Mouse (Mus musculus) v-Abl transformed pro-B cells (cell line): ENCODE data around the gene Cdh4.

Experiments used
- in situ Hi-C, 2 experiments: fragments of 400-800 bp; cut with MboI; formaldehyde crosslinking; loops; one replicate each; pipeline ENCODE4 v1.15.1; 2025; ENCODE audit not compliant: unreplicated experiment in 2 of 2

Gene Cdh4

DNA sequence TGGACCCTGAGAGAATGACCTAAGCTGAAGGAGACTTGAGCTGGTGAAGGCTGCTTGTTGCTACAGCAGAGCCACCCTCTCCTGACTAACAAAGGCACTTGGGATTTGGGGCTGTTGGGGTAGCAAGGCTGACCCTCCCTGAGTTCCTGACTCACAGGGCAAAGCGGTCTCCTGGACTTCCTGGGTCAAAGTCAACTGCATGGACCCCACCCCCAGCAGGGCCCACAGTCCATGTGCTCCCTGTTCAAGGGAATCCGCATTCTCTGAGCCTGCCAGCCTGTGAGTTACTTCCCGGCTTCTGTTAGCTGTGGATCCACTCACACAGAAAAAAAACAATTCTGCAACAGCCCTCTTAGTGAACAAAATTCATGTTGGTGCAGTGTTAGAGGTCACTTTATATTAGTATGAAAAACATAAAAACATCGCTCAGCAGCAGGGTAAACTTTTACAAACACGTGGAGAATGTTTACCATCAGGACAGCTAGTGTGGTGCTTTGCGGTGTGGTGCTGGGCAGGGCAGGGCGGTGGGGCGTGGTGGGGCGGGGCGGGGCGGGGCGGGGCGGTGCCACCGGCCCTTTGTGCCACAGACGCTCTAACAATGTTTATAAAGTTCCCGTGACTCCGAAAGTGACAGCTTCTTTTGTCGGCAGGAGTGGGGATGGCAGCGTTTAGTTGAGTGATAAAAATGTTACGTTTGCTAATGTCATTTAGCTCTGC lies 219.9 kb downstream of the Cdh4 start:
- in situ Hi-C loops: no loop called here

DNA sequence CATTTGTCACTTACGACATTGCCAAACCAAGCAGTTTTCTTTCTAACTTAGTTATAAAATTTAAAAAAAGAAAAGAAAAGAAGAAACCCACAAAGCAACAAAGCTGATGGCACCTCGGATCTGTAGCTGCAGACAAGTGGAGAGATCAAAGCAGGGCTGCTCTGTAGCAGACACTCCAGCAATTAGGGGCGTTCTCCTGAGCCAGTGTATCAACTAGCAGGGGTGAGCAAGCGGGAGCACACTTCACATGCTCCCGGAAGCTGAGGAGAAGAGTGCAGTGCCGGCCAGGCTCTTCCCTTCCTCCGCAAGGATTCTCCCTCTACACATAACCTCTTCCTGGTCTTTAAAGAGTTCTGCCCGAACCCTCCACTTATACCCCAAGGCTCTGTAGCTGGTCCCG lies 220.5 kb downstream of the Cdh4 start:
- in situ Hi-C loops: no loop called here

DNA sequence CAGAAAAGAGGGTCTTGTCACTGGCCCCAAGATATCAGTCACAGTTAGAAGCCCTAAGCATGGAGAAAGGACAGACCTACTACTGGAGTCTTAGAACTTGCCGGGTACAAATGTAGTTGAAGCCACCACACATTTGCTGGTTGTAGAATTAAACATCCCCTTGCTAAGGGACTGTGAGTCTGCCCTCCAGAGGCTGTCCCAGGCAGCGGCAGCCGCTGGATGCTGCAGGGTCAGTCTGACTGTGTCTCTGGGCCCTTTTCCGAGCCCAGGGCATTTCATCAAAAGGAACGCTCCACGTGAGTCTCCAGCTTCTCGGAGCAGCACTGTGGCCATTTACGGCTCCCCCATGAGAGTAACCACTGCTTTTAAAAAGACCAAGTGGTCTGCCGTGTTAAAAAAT lies 221.4 kb downstream of the Cdh4 start:
- in situ Hi-C loops: no loop called here

DNA sequence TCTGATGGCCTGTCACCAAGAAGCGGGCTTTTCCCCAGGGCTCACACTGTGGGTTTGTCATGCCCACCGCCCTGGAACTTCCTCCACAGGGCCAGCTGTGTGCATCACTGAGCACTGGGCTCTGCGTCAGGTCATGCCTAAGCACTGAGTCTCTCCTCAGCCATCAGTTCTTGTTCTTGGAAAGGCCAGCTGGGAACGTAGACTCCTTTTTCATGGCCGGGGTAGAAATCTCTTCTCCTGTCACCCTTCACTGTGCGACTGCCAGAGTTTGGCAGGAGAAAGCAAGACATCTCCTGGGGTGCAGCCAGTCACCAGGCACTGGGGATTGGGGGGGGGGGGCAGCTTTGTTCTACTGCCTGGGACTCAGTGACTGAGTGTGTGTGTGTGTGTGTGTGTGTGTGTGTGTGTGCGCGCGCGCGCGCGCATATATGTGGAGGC lies 222.0 kb downstream of the Cdh4 start:
- in situ Hi-C loops: no loop called here

DNA sequence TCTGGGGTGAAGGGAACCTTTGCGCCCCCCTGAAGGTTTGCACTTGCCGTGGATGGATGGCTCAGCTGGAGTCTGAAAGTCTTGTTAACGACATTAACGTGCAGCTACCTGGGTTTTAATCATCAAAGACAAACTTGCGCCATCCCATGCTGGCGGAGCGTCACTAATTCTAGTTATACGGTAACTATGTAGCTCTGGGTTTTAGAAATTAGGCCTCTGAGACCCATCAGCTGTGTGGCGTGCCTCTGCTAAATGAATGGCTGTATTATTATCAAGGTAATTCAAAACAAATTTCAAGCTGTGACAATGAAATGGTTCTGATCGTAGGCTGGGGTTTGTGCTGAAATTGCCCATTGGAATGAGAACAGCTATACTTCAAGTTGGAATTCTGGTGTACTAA lies 228.5 kb downstream of the Cdh4 start:
- in situ Hi-C loops: no loop called here

DNA sequence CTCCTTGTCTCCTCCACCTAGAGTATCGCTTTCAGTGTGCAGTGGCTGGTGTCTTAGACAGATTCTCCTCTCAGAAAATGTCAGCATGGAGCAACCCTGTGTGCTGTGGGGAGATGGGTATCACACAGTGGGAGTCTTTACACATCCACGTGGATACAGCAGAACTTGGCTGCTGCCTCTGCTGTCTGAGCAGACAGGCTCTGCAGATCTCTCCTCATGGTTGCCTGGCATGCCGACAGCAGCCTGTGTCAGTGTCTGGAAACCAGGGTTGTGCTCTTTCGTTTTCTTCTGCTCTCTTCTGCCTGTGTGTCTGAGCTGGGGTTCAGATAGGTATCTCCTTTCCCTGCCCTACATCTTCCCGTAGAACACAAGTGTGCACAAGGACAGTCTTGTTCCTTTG lies 237.6 kb downstream of the Cdh4 start:
- in situ Hi-C loops: no loop called here

DNA sequence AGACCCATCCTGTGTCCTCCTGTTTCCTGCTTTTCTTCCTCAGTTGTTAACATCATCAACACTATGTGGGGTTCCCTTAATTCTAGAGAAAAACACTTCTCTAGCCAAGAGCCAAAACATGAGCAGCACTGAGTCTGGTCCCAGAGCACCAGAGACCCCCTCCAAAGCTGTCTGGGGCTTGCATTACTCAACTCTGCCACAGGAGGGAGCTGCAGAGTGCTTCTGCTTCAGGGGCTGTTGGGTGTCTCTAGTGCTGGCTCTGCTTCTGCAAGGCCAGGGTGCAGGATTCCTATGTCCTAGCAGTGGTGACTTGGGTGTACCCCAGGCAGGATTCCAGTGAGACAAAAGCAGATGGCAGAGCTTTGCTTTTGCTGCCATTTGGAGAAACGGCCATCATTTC lies 239.2 kb downstream of the Cdh4 start:
- in situ Hi-C loops: no loop called here

DNA sequence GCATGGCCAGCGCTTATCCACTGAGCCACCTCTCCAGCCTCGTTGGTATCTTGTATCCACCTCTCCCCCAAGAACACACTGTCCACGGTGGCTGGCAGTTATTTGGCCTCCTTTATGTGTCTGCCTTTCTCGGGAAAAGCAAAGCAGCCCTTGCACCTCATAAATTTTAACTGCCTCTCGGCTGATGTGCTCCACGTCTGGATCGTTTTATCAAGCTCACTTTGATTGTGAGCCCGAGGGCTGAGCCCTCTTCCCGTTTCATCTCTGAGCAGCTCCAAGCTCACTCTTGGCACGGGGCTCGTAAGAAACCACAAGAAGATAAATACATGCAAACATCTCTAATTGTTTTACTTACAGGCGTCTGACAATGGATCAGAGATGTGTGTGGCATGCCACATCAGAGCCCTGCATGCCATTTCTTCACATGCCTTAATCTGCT lies 245.0 kb downstream of the Cdh4 start:
- in situ Hi-C loops: no loop called here

DNA sequence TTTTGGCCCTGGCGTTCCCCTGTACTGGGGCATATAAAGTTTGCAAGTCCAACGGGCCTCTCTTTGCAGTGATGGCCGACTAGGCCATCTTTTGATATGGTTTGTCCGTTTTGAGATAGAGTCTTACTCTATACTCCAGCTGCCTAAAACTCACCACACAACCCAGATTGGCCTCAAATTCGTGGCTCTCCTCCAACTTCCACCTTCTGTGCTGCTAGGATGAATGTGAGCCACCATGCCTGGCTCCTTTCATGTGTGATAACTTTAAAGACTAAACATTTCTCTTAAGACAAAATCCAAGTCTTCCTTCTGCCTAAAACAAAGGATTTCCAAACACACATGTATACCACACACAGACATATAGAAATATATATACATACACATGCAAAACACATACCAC lies 246.7 kb downstream of the Cdh4 start:
- in situ Hi-C loops: no loop called here

DNA sequence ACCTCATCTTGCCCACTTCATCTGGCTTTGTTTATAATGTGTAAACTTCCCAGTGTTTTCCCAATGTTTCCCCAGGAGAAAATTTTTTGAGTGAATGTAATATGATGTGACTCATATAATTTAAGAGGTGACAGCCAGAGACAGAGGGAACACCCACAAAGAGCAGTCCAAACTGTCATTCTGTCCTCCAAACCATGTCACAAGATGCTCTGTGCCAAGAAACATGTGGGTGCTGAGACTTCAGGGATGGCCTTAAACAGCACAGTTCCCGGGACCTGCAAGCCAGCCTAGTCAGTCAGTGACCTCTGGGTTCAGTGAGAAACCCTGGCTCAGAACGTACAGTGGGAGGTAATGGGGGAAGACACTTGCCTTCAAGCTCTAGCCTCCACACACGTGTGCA lies 247.5 kb downstream of the Cdh4 start:
- in situ Hi-C loops: no loop called here

DNA sequence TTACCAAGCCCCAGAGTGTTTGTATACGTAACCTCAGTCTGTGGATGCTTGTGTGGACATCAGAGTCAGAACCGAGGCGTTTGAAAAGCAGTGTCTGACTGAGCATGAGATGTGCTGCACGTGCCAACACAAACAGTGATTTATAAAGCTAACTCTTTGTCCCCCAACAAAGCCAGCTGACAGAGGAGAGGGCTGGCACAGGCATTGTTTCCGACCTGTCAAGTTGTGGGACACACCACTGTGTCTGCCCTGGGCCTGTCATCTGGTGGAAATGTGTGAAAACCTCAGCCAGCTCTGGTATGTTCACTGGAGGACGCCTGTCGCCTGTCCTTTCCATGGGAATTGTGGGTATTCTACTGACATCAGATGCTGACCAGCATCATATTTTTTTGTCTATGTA lies 248.3 kb downstream of the Cdh4 start:
- in situ Hi-C loops: no loop called here

DNA sequence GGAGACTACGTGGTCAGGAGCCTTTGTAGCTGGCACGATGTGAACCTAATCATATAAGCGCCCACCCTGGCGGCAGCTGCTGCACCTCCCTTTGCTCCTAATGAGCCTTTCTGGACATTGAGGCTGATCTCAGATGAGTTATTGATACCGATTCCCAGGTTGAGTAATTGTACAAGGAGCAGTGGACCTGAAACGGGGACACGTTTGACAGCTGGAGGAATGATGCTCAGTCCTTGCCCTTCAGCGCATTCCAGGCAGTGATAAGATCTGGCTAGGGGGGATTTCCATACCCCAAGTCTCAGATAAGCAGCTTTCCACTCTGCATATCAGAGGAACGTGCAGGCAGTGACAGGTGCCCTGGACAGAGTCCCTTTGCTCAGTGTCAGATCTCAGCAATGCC lies 252.7 kb downstream of the Cdh4 start:
- in situ Hi-C loops: no loop called here

DNA sequence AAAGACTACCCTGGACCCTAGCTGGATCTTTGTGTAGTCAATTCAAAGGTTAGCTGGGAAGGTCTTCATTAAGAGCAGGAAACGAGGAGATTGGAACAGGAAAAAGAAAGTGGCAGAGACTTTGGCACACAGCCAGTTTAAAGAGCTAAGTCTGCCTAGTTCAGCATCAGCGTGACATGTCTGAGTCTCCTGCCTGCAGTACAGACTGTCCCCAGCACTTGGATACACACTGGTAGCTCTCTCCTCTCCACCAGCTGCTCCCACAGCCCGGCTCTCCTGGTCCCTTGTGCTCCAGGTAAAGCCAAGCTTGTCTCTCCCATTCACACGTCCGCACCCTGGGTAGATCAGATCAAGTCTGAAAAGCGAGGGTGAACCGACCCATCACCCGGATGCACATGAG lies 255.4 kb downstream of the Cdh4 start:
- in situ Hi-C loops: no loop called here

DNA sequence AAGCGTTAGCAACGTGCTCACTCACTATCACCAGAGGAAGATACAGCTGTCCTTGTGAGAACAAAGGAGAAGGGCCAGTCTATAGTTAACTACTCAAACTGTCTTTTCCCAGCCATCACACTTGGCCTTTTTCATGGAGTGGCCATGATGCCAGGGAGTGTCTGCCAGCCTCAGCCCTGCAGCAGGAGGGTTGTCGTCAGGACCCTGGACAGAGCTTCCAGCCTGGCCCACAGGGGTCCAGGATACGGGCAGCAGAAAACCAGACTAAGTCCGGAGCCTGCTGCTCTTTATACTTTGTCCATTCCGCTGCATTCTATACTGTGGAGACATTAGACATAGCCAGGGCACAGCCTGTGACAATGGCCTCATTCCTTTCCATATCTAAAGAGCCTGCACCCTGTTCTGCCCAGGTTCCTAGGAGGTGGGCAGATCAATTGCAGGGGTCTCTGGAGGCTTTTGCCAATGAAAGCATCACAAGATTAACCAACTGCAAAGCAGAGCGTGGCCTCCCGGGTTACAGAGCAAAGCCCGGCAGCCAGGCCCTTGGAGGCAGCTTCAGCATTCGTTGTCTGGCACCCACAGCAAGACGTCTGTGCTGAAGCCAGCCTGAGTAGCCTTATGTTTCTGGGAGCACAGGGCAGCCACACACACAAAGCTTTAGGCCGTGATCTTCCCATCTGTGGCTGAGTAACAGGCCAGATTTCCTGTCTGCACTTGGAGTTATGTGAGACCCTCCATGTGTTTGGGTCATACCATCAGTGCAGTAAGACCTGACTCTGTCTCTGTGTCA lies 256.2 kb downstream of the Cdh4 start:
- in situ Hi-C loops: no loop called here

DNA sequence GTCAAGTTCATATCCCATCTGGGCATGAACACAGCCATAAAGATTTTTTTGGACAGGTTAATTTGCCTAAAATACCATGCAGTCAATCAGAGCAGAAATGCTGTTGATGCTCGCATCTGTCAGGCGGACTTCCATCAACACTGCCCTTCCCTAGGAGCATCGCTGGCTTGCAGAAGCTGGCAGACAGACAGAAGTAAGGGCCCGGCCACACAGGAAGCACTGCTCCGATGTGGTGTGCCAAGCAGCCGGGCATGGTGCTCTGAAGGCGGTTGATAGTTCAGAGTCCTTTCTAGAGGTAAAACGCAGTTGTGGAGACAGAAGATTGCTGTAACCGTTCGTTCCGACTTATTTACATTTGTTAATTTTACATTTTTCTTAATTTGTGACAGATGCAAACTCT lies 262.8 kb downstream of the Cdh4 start:
- in situ Hi-C loops: no loop called here

DNA sequence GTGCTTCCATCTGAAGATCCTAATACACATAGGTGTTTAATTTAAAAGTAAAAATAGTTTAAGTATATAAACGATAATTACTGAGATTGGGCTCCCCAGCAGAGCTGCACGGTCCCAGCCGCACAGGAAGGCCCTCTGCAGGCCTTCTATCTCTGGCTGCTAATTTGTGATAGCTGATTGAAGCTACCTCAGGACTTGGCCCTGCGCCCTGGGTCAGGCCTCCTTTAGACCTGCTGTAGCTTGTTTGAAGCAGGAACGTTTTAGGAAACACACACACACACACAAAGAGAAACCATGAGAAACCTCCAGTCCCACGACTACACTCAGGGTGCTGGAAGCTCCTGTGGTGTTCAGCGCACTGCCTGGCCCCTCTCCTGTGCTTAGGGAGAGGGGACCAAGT lies 263.2 kb downstream of the Cdh4 start:
- in situ Hi-C loops: no loop called here

DNA sequence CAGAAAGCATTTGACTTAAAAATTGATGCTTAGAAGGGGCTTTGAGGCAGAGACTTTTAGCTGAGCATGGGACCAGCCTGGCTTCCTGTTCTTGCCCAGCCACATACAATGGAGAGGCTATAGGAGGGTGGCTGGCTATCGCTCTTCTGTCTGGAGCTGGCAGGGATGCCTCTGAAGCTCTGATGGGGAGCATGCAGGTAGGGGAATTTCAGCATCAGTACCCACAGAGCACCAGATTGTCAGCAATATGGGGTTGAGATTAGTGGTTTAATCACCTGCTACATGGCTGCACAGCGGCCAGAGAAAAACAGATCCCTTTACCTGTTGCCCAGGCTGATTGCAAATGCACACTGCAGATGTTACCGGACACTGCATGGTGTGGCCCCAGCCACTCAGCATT lies 264.4 kb downstream of the Cdh4 start:
- in situ Hi-C loops: no loop called here

DNA sequence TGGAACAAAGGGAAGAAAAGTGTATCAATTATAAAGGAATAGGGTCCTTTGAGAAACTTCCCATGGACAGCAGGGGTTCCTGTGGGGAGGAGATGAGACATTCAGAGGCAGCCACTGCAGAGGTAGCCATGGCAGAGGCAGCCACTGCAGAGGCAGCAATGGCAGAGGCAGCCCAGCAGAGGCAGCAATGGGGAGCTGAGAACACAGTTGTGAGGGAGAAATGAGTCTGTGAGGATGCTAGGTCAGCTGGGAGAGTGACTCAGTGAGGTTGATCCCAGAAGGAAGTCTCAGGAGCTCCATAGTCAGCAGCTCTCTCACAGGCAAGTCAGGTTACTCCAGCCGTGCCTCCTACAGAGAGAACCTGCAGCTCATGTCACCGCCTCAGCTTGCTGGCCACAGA lies 266.9 kb downstream of the Cdh4 start:
- in situ Hi-C loops: no loop called here

DNA sequence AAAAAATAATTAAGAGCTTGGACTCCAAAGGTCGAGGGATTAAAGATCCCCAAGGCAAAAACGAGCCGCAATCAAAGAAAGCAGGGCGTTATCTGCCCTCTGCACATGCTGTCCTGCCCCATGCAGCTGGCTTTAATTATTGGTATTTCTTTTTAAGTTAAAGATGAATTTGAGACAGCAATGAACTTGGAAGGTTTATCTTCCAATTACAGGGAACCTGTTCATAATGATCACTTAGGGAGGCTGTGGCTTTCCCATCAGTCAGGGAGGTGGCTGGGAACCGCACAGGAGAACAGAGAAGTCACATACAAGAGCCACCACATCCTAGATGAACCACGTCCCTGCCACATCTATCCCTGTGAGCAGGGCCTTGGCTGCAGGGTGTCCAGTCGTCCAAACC lies 270.5 kb downstream of the Cdh4 start:
- in situ Hi-C loops: no loop called here

DNA sequence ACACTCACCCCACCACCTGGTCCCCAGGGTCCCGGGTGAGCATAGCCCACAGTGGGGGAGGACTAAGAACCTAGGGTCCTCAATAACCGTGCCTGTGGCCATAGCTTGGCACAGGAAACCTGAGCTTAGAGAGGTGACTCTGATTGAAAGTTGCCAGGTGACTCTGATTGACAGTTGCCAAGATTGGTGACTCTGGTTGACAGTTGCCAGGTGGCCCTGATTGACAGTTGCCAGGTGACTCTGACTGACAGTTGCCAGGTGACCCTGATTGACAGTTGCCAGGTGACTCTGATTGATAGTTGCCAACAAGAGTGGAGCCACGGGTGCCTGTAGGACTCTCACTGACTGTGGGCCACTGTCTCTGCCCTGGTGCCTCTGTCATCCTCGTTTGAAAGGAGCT lies 271.1 kb downstream of the Cdh4 start:
- in situ Hi-C loops: no loop called here

DNA sequence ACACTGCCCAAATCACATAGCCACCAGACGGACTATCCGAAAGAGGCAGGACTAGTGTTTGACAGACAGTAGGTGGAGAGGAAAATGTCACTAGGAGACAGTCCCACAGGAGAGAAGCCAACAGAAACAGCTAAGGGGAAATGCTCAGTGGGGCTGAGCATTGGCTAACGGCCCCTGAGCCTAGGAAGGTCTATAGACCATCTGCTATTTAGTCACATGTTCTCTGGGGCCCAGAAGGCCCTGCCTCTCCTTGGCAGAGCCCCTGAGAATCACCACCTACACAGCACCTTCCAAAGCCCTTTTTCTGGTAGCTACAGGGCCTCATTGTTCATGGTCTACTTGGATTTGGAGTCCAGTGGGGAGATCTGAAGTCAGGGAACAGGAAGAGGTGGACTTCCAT lies 271.9 kb downstream of the Cdh4 start:
- in situ Hi-C loops: no loop called here

DNA sequence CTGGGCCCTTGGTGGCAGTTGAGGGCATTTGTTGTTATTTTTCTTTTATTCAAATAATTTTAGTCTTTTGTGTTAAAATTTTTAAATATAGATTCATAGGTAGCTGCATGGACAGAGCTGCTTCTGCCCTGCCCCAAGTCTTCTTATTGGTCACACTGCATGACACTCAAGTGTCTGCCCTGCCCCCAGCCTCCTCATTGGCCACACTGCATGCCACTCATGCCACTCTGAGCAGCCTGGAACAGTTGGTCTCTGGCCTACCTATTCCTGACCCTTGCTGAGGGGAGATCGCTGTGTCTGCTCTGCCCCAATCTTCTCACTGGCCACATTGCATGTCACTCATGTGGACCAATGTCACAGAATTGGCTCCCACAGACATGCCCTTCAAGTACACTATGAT lies 273.1 kb downstream of the Cdh4 start:
- in situ Hi-C loops: no loop called here
